Mouse (Mus musculus): ENCODE results near the gene Cmbl. TPM values are rescaled to one million over a fixed set of nuclear protein-coding genes. Genes with fewer than 3 reads are reported as not detected.

Cmbl gene
- polyA plus RNA-seq, 1 experiment from 2014 or later, result 0.98 TPM

- no peaks in the 10 kb centered on the region for H3K9me3 ChIP-seq (replicated peaks)
- H3K27ac ChIP-seq, result peak overlapping the region; percentile 71
- no peak overlapping the region for H3K4me3 ChIP-seq
- WGBS, result 61% methylated on average over 12 of the region's 12 CpGs
- no peak for DNase-seq (ENCODE audit: low spot score)
- peaks cover 3% of the 10 kb centered on the region for H3K36me3 ChIP-seq
- H3K4me1 ChIP-seq, result peaks cover 14% of the 10 kb centered on the region
- H3K27me3 ChIP-seq (ENCODE audit: low read depth, poor library complexity, severe bottlenecking), result no peaks in the 10 kb centered on the region
These were observed 62.3 kb downstream of the Cmbl start for GRCm38 (mm10) chr15:31627277-31628154.

GRCm38 (mm10) chr15:31628180-31628579 is 63.0 kb downstream of the Cmbl start:
- no peak overlapping the region for H3K27ac ChIP-seq
- H3K36me3 ChIP-seq, result peaks cover 3% of the 10 kb centered on the region; the same call in 1 of the 2 replicates
- no peaks in the 10 kb centered on the region for H3K9me3 ChIP-seq (replicated peaks)
- H3K4me3 ChIP-seq, result no peak overlapping the region
- peaks cover 14% of the 10 kb centered on the region for H3K4me1 ChIP-seq
- 76% methylated on average over 10 of the region's 10 CpGs for WGBS
- no peaks in the 10 kb centered on the region for H3K27me3 ChIP-seq (ENCODE audit: low read depth, poor library complexity, severe bottlenecking)
- DNase-seq (ENCODE audit: low spot score), result no peak

- Histone ChIP-seq H3K4me3 (no peak overlapping the region), H3K4me1 (peaks cover 14% of the 10 kb centered on the region), H3K9me3 (replicated peaks) (no peaks in the 10 kb centered on the region), H3K36me3 (no peaks in the 10 kb centered on the region), H3K27me3 (ENCODE audit: low read depth, poor library complexity, severe bottlenecking) (no peaks in the 10 kb centered on the region), H3K27ac (no peak overlapping the region)
- no peak for DNase-seq (ENCODE audit: low spot score)
- 95% methylated on average over 3 of the region's 3 CpGs for WGBS
These were observed 64.4 kb downstream of the Cmbl start for GRCm38 (mm10) chr15:31629556-31629955.

GRCm38 (mm10) chr15:31631396-31631858 is 66.2 kb downstream of the Cmbl start:
- 80% methylated on average over 12 of the region's 12 CpGs for WGBS
- no peaks in the 10 kb centered on the region for H3K27me3 ChIP-seq (ENCODE audit: low read depth, poor library complexity, severe bottlenecking)
- no peak overlapping the region for H3K4me3 ChIP-seq
- no peaks in the 10 kb centered on the region for H3K36me3 ChIP-seq
- no peaks in the 10 kb centered on the region for H3K9me3 ChIP-seq (replicated peaks)
- H3K27ac ChIP-seq, result no peak overlapping the region
- H3K4me1 ChIP-seq, result peaks cover 14% of the 10 kb centered on the region
- DNase-seq (ENCODE audit: low spot score), result no peak

- no peak for DNase-seq (ENCODE audit: low spot score)
- Histone ChIP-seq H3K4me3 (no peak overlapping the region), H3K36me3 (no peaks in the 10 kb centered on the region), H3K27ac (no peak overlapping the region), H3K4me1 (peaks cover 7% of the 10 kb centered on the region), H3K9me3 (replicated peaks) (no peaks in the 10 kb centered on the region), H3K27me3 (ENCODE audit: low read depth, poor library complexity, severe bottlenecking) (no peaks in the 10 kb centered on the region)
- WGBS, result 89% methylated on average over 4 of the region's 4 CpGs
These were observed 67.3 kb downstream of the Cmbl start for GRCm38 (mm10) chr15:31632478-31632877.

- Histone ChIP-seq H3K9me3 (replicated peaks) (no peaks in the 10 kb centered on the region), H3K36me3 (no peaks in the 10 kb centered on the region), H3K27ac (no peak overlapping the region), H3K27me3 (ENCODE audit: low read depth, poor library complexity, severe bottlenecking) (no peaks in the 10 kb centered on the region), H3K4me1 (no peaks in the 10 kb centered on the region), H3K4me3 (no peak overlapping the region)
- no peak for DNase-seq (ENCODE audit: low spot score)
- WGBS, result 89% methylated on average over 6 of the region's 6 CpGs
These were observed 69.4 kb downstream of the Cmbl start for GRCm38 (mm10) chr15:31634582-31634981.

- 92% methylated on average over 9 of the region's 9 CpGs for WGBS
- DNase-seq (ENCODE audit: low spot score), result no peak
- Histone ChIP-seq H3K9me3 (replicated peaks) (no peaks in the 10 kb centered on the region), H3K36me3 (no peaks in the 10 kb centered on the region), H3K4me3 (no peak overlapping the region), H3K27ac (no peak overlapping the region), H3K27me3 (ENCODE audit: low read depth, poor library complexity, severe bottlenecking) (no peaks in the 10 kb centered on the region), H3K4me1 (no peaks in the 10 kb centered on the region)
These were observed 71.0 kb downstream of the Cmbl start for GRCm38 (mm10) chr15:31636091-31636595.

Other genes with a start within 250 kb of the Cmbl start
- 0.25 and 0.39 TPM in 2 replicates for gene Ankrd33b, start 197.7 kb upstream of the Cmbl start, polyA plus RNA-seq (2016; fragmentation: Nextera tagmentation; extraction: Ambion mirVana)
- gene Ropn1l, start 111.7 kb upstream of the Cmbl start, polyA plus RNA-seq (2016; fragmentation: Nextera tagmentation; extraction: Ambion mirVana), result 2.7 and 4.7 TPM in 2 replicates
- gene March6, start 34.3 kb upstream of the Cmbl start, polyA plus RNA-seq (2016; fragmentation: Nextera tagmentation; extraction: Ambion mirVana), result 29.6 and 36.2 TPM in 2 replicates
- 754 and 870 TPM in 2 replicates for gene Cct5, start 36.4 kb downstream of the Cmbl start, polyA plus RNA-seq (2016; fragmentation: Nextera tagmentation; extraction: Ambion mirVana)
- 13.7 and 14.7 TPM in 2 replicates for gene Fam173b, start 36.5 kb downstream of the Cmbl start, polyA plus RNA-seq (2016; fragmentation: Nextera tagmentation; extraction: Ambion mirVana)